Mouse (Mus musculus): ENCODE results near the gene Gm3250. TPM values are rescaled to one million over a fixed set of nuclear protein-coding genes. Genes with fewer than 3 reads are reported as not detected.
"Not testable (repeated sequence)": the region's sequence is repeated elsewhere in the genome, so short reads cannot be mapped to it uniquely, and the experiment has no call there.

The Gm3250 gene
- polyA plus RNA-seq (2015; fragmentation: Nextera tagmentation; extraction: Ambion mirVana) = not detected in 2 replicates

GRCm38 (mm10) chr10:77782442-77782841 lies at the start of gene Gm3250:
Gene Gm3250, minus strand, starts transcription at chr10:77782542.
- not testable (repeated sequence) for H3K36me3 ChIP-seq; H3K9ac ChIP-seq; H3K27ac ChIP-seq; H3K27me3 ChIP-seq; H3K4me1 ChIP-seq; H3K4me2 ChIP-seq; ATAC-seq (ENCODE audit: insufficient number of reproducible peaks, low FRiP score, low TSS enrichment, low read depth); H3K9me3 ChIP-seq; H3K4me3 ChIP-seq
- 83% methylated on average over 1 of the region's 1 CpGs for WGBS

GRCm38 (mm10) chr10:77826951-77827350 lies 44.6 kb upstream of the Gm3250 start, which contains the start of gene Krtap10-4:
Gene Krtap10-4, minus strand, starts transcription at chr10:77827095.
- WGBS = 69% methylated on average over 6 of the region's 6 CpGs
- H3K9me3 ChIP-seq = no peaks in the 10 kb centered on the region
- no peak within 1 kb of the TSS for H3K4me2 ChIP-seq
- H3K36me3 ChIP-seq = no peaks in the 10 kb centered on the region
- no peaks in the 10 kb centered on the region for H3K4me1 ChIP-seq
- no peak within 1 kb of the TSS for H3K4me3 ChIP-seq
- H3K27ac ChIP-seq = no peak within 1 kb of the TSS
- H3K9ac ChIP-seq = no peak within 1 kb of the TSS
- H3K27me3 ChIP-seq = no peaks in the 10 kb centered on the region
- no peak for ATAC-seq (ENCODE audit: insufficient number of reproducible peaks, low FRiP score, low TSS enrichment, low read depth)

- no peak overlapping the region for H3K27ac ChIP-seq
- H3K4me2 ChIP-seq = no peak overlapping the region
- H3K36me3 ChIP-seq = no peaks in the 10 kb centered on the region
- 31% methylated on average over 4 of the region's 4 CpGs for WGBS
- no peak for ATAC-seq (ENCODE audit: insufficient number of reproducible peaks, low FRiP score, low TSS enrichment, low read depth)
- no peak overlapping the region for H3K9ac ChIP-seq
- no peak overlapping the region for H3K4me3 ChIP-seq
- H3K9me3 ChIP-seq = no peaks in the 10 kb centered on the region
- no peaks in the 10 kb centered on the region for H3K4me1 ChIP-seq
- no peaks in the 10 kb centered on the region for H3K27me3 ChIP-seq
Measured at GRCm38 (mm10) chr10:77819203-77819602, 36.9 kb upstream of the Gm3250 start.

GRCm38 (mm10) chr10:77818523-77818922 lies 36.2 kb upstream of the Gm3250 start:
- ATAC-seq (ENCODE audit: insufficient number of reproducible peaks, low FRiP score, low TSS enrichment, low read depth) = peak; percentile 54; the same call in 1 of the 2 replicates
- H3K27ac ChIP-seq = no peak overlapping the region
- no peaks in the 10 kb centered on the region for H3K36me3 ChIP-seq
- no peak overlapping the region for H3K4me3 ChIP-seq
- no peaks in the 10 kb centered on the region for H3K9me3 ChIP-seq
- no peak overlapping the region for H3K4me2 ChIP-seq
- H3K27me3 ChIP-seq = no peaks in the 10 kb centered on the region
- no peaks in the 10 kb centered on the region for H3K4me1 ChIP-seq
- H3K9ac ChIP-seq = no peak overlapping the region
- WGBS = 92% methylated on average over 4 of the region's 4 CpGs

- Histone ChIP-seq H3K27ac (no peak overlapping the region), H3K4me2 (no peak overlapping the region), H3K27me3 (no peaks in the 10 kb centered on the region), H3K4me1 (no peaks in the 10 kb centered on the region), H3K4me3 (no peak overlapping the region), H3K9me3 (no peaks in the 10 kb centered on the region), H3K9ac (no peak overlapping the region), H3K36me3 (no peaks in the 10 kb centered on the region)
- ATAC-seq (ENCODE audit: insufficient number of reproducible peaks, low FRiP score, low TSS enrichment, low read depth) = no peak
- WGBS = 20% methylated on average over 5 of the region's 5 CpGs
Measured at GRCm38 (mm10) chr10:77815514-77815913, 33.2 kb upstream of the Gm3250 start.

GRCm38 (mm10) chr10:77814382-77814781 lies 32.0 kb upstream of the Gm3250 start, which contains the start of gene Gm2696:
Gene Gm2696, plus strand, starts transcription at chr10:77814682.
- H3K4me3 ChIP-seq = no peak within 1 kb of the TSS
- 46% methylated on average over 4 of the region's 4 CpGs for WGBS
- H3K27me3 ChIP-seq = no peaks in the 10 kb centered on the region
- no peak within 1 kb of the TSS for H3K27ac ChIP-seq
- no peak within 1 kb of the TSS for H3K4me2 ChIP-seq
- H3K36me3 ChIP-seq = no peaks in the 10 kb centered on the region
- no peak within 1 kb of the TSS for H3K9ac ChIP-seq
- no peak for ATAC-seq (ENCODE audit: insufficient number of reproducible peaks, low FRiP score, low TSS enrichment, low read depth)
- no peaks in the 10 kb centered on the region for H3K4me1 ChIP-seq
- H3K9me3 ChIP-seq = no peaks in the 10 kb centered on the region

GRCm38 (mm10) chr10:77811743-77812142 lies 29.4 kb upstream of the Gm3250 start, which contains the start of gene Gm9507:
Gene Gm9507, minus strand, starts transcription at chr10:77811843.
- 67% methylated on average over 5 of the region's 5 CpGs for WGBS
- Histone ChIP-seq H3K27me3 (no peaks in the 10 kb centered on the region), H3K9me3 (no peaks in the 10 kb centered on the region), H3K9ac (no peak within 1 kb of the TSS), H3K4me3 (no peak within 1 kb of the TSS), H3K36me3 (no peaks in the 10 kb centered on the region), H3K4me1 (no peaks in the 10 kb centered on the region), H3K27ac (no peak within 1 kb of the TSS), H3K4me2 (no peak within 1 kb of the TSS)
- no peak for ATAC-seq (ENCODE audit: insufficient number of reproducible peaks, low FRiP score, low TSS enrichment, low read depth)

GRCm38 (mm10) chr10:77804095-77804494 lies 21.8 kb upstream of the Gm3250 start:
- H3K9ac ChIP-seq = no peak overlapping the region
- no peak overlapping the region for H3K27ac ChIP-seq
- no peak overlapping the region for H3K4me3 ChIP-seq
- H3K4me2 ChIP-seq = no peak overlapping the region
- H3K9me3 ChIP-seq = no peaks in the 10 kb centered on the region
- no peak for ATAC-seq (ENCODE audit: insufficient number of reproducible peaks, low FRiP score, low TSS enrichment, low read depth)
- WGBS = 76% methylated on average over 3 of the region's 3 CpGs
- H3K27me3 ChIP-seq = no peaks in the 10 kb centered on the region
- H3K4me1 ChIP-seq = no peaks in the 10 kb centered on the region
- H3K36me3 ChIP-seq = no peaks in the 10 kb centered on the region

- H3K36me3 ChIP-seq = no peaks in the 10 kb centered on the region
- H3K4me2 ChIP-seq = no peak within 1 kb of the TSS
- H3K9me3 ChIP-seq = no peaks in the 10 kb centered on the region
- 42% methylated on average over 8 of the region's 8 CpGs for WGBS
- H3K4me1 ChIP-seq = no peaks in the 10 kb centered on the region
- H3K4me3 ChIP-seq = no peak within 1 kb of the TSS
- H3K27ac ChIP-seq = no peak within 1 kb of the TSS
- no peak within 1 kb of the TSS for H3K9ac ChIP-seq
- no peak for ATAC-seq (ENCODE audit: insufficient number of reproducible peaks, low FRiP score, low TSS enrichment, low read depth)
- H3K27me3 ChIP-seq = no peaks in the 10 kb centered on the region
Measured at GRCm38 (mm10) chr10:77798921-77799508, 16.7 kb upstream of the Gm3250 start, which contains the start of gene Gm19668. Gene Gm19668, minus strand, starts transcription at chr10:77799133.

- not testable (repeated sequence) for H3K27ac ChIP-seq; H3K9ac ChIP-seq; H3K4me2 ChIP-seq; H3K9me3 ChIP-seq; H3K4me1 ChIP-seq; H3K4me3 ChIP-seq; H3K36me3 ChIP-seq; ATAC-seq (ENCODE audit: insufficient number of reproducible peaks, low FRiP score, low TSS enrichment, low read depth); H3K27me3 ChIP-seq
- WGBS = 43% methylated on average over 3 of the region's 3 CpGs
Measured at GRCm38 (mm10) chr10:77798164-77798920, 16.0 kb upstream of the Gm3250 start.

- Histone ChIP-seq H3K27ac (no peak overlapping the region), H3K4me3 (no peak overlapping the region), H3K9me3 (no peaks in the 10 kb centered on the region), H3K36me3 (no peaks in the 10 kb centered on the region), H3K9ac (no peak overlapping the region), H3K4me2 (no peak overlapping the region), H3K4me1 (no peaks in the 10 kb centered on the region), H3K27me3 (no peaks in the 10 kb centered on the region)
- no peak for ATAC-seq (ENCODE audit: insufficient number of reproducible peaks, low FRiP score, low TSS enrichment, low read depth)
- WGBS = 19% methylated on average over 3 of the region's 3 CpGs
Measured at GRCm38 (mm10) chr10:77797677-77798076, 15.3 kb upstream of the Gm3250 start.

- H3K27me3 ChIP-seq = no peaks in the 10 kb centered on the region
- no peak within 1 kb of the TSS for H3K4me2 ChIP-seq
- H3K27ac ChIP-seq = no peak within 1 kb of the TSS
- 53% methylated on average over 2 of the region's 2 CpGs for WGBS
- H3K4me1 ChIP-seq = no peaks in the 10 kb centered on the region
- H3K4me3 ChIP-seq = no peak within 1 kb of the TSS
- no peaks in the 10 kb centered on the region for H3K9me3 ChIP-seq
- ATAC-seq (ENCODE audit: insufficient number of reproducible peaks, low FRiP score, low TSS enrichment, low read depth) = no peak
- H3K36me3 ChIP-seq = no peaks in the 10 kb centered on the region
- H3K9ac ChIP-seq = no peak within 1 kb of the TSS
Measured at GRCm38 (mm10) chr10:77794976-77795375, 12.6 kb upstream of the Gm3250 start, which contains the start of gene Gm9639. Gene Gm9639, minus strand, starts transcription at chr10:77795076.
